In the genomic region with DNA sequence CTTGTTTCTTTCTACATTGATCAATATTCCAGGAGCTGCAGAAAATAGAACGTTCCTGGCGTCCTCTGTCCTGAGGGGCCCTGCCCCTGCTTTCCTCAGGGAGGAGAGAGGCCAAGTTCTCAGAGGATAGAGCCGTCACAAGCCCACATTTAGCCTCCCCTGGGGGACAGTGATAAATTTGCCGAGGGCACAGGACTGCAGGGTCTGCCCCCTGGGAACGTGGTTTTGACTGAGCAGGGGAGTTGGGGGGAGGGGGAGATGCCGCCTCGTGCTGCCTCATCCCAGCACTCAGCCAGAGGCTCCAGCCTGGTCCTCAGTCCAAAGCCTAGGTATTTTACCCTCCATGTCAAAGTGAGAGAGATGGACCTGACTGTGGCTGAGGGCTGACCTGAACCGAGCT, we compare ENCODE assay signal across 12 mouse cellular contexts.
"Had no signal": no experiment of that assay in that cellular context is flagged by ENCODE, and none has a peak within 500 bp of the region (broad histone marks: within the 10 kb centered on the region; RNA-seq: fewer than 3 reads in every experiment).

No protein-coding gene starts in this region.

- H3K36me3 ChIP-seq: liver, embryonic 13.5 days; midbrain, embryonic 10.5 days had no signal

- H3K9ac ChIP-seq: liver, embryonic 13.5 days had no signal

- DNase-seq: kidney, adult 18-20 months; kidney, adult 9 months; kidney, postnatal 36 days; liver, embryonic 13.5 days; lung, adult 2 months; lung, postnatal 14 days; midbrain, embryonic 14.5 days; thymus, adult 18-20 months; thymus, postnatal 36 days had no signal

- H3K4me3 ChIP-seq: liver, embryonic 13.5 days; midbrain, embryonic 10.5 days had no signal

- H3K9me3 ChIP-seq: liver, embryonic 13.5 days; midbrain, embryonic 10.5 days had no signal

- H3K27ac ChIP-seq: kidney, postnatal 0 days; liver, embryonic 13.5 days; macrophage; midbrain, embryonic 10.5 days had no signal

- H3K4me2 ChIP-seq: liver, embryonic 13.5 days had no signal
